Mouse (Mus musculus): ENCODE results near the gene Tlr13.

DNA sequence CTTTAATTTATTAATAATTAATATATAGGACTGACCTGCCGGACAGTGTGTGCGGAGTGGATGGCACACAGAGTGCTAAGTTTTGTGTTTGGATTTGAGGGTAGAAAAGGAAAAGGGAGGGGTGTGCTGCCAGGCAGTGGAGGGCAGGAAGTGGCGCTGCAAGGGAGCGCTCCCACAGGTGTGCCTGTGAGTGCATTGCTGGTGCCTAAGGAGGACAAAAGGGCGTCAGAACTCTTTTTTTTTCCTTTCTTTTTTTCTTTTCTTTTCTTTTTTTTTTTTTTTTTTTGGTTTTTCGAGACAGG is 28.8 kb downstream of the Tlr13 start:
- TF ChIP-seq MAX (IDR thresholded peaks at IDR 0.05), result no peak
- TF ChIP-seq CTCF (IDR thresholded peaks at IDR 0.05; ENCODE audit: control insufficient read depth, insufficient read depth, insufficient read length), result no peak
- no peak for TF ChIP-seq FOSL1 (IDR thresholded peaks at IDR 0.05; ENCODE audit: insufficient read depth, low read length, poor library complexity, severe bottlenecking)
- no peak for TF ChIP-seq CEBPB (IDR thresholded peaks at IDR 0.05; ENCODE audit: low read depth)
- no peak for TF ChIP-seq USF1 (IDR thresholded peaks at IDR 0.05; ENCODE audit: low read depth)

Measured in C2C12 (cell line).